Mouse (Mus musculus) CD8-positive naive resting alpha-beta T cell, adult 2 months (primary cell): ENCODE data around the gene Vash1.

Experiments
- DNase-seq, 2 experiments: peaks; one replicate each; pipeline ENCODE4 v3.0.0; 2022; ENCODE audit warnings: low read depth in 2 of 2, low spot score in 2 of 2

Vash1 gene

DNA sequence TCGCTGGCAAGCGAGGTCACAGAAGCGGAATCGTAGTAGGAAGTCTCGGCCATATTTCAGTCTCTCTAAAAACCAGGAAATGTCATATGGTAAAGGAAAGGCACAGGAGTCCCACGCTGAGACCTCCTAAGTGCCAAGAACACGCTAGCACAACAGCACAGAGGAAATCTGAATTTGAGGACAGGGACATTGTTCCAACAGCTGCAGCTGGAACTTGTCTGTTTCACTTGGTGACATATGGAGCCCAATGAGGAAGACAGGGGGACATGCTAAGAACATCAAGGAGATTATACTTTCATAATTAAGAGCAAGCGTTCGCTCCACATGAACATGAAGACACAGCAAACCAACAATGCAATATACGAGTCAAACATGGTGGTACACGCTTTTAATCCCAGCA, 38.5 kb downstream of the Vash1 start:
- DNase-seq: no peak

DNA sequence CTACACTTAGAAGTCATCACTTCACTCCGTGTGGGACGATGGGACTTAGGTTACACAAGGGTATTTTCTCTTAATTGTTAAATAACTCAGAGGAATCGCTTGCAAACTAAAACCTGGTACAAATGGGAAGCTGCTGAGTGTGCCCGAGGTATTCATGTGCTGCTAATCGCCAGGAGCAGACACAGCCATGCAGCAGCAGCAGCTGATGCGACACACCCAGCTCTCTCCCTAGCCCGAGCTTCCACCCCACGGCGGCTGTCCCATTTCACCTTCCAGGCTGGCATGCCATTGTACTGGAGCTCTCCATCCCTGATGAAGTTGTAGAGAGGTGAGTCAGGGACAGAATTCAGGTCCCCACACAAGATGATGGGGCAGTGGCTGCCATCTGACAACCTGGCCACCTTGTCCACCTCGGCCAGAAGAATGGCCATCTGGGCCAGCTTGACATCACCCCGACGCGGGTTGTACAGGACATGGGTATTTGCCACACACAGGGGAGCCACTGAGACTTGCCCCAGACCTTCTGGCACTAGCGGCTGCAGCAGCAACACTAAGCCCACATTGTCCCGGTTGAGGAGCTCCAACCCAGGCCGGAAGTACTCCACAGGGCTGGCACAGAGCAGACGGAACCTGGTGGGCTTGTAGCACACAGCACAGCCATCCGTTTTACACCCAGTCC, 41.6 kb downstream of the Vash1 start:
- DNase-seq: no peak

DNA sequence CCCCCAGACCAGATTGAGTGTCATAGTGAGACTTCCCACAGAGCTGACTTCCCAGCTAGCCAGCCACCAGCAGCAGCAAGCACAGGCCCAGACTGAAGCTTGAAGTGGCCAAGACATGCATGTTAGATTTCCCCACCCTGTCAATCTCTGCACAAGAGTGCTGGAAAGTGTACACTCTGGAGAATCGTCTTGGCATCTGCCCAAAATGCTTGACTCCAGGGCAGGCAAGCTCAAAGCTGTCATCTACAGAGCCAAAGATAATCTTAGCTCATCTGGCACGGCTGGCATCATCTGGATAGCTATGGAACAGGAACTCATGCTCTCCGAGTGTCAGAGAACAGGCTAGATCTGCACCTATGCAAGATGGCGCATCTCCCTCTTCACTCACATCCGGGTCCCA, 43.0 kb downstream of the Vash1 start:
- DNase-seq: no peak

DNA sequence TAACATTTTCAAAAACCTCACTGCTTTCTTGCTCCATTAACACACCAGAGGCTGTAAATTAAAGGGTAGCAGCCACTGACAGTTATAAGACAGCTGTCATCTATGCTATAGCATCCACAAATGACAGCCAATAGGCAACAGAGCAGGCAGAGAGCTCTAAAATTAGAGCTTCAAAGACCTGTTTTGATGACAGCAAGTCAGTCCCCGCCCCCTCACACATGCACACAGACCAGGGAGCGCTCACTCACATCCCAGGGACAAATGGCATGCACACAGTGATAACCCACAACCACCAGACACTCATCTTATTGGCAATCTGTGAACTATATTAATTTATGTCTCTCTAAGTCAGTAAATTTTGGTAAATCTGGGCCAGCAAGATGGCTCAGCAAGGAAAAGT, 45.8 kb downstream of the Vash1 start:
- DNase-seq: no peak

DNA sequence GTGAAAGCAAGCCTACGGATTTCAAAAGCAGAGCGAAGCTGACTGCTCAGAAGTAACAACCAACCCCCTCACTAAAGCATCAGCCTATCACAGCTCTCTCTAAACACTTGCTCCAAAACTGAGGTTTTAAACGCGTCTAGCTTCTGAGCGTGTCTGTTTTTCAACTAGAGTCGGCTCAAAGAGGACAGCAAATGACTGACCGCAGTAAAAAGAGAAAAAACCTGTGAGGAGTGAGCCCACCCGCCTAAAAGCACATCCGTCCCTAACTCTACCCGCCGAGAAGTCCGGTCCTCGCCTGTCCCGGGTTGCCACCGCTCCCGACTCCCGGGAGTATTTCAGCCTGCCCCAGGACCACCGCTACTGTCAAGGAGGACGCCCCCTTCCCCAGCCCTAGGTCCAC, 47.2 kb downstream of the Vash1 start:
- DNase-seq: no peak

DNA sequence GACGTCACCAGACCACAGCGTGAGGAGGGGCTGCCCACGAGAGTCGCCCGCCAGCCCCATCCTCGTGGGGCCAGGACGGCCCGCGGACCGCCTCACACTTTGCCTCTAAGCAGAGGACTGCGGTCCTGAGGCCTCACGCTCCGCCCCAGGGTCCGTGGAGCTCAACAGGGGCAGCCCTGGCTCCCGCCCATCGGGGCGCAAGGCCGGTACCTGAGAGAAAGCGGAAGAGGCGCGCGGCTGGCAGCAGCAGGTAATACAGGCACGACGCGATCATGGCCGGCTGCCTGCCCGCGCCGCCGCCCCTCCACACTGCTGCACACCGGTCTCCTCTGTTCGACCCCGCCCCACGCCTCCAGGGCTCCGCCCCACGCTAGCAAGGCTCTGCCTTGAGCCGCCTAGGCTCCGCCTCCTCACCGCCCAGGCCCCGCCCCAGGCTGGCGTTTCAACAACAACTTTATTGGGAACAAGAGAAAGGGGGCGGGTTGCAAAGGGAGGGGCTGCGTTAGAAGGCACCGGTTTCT, 47.7 kb downstream of the Vash1 start, which contains the start of gene Angel1:
Angel1 (minus strand) TSS at position 341 of the 521 bp plus-strand sequence.
- peak; percentile 98 to 99 for DNase-seq

DNA sequence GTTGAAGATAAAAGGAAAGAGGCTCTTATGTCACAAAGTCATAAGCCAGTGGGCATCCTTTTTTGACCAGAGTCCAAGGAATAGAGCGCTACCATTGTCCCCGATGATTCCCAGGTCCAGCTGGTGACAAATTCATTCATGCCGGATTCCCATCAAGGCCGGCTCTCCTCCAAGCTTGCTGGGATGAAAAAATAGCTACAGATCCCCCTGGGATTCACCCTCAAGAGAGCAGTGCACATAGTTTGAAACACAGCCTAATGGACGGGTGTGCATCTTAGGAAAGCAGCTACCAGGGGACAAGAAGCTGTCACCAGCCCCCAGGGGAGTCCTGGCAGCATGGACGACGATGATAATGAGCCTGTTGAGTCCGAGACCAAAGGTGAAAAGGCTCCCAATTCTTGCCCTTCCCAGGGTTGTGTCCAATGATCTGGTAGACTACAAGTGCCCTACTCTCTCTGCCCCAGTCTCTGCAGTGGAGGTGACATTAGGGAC, 55.9 kb downstream of the Vash1 start, which contains the start of gene Lrrc74a:
Lrrc74a (plus strand) TSS at position 51 of the 492 bp plus-strand sequence.
- no peak for DNase-seq
